Mouse (Mus musculus): ENCODE data around the gene Nlrc4. TPM values are rescaled to one million over a fixed set of nuclear protein-coding genes. Genes with fewer than 3 reads are reported as not detected.

Nlrc4 gene
- total RNA-seq, 2 experiments from 2014 or later: 0.08 TPM

DNA sequence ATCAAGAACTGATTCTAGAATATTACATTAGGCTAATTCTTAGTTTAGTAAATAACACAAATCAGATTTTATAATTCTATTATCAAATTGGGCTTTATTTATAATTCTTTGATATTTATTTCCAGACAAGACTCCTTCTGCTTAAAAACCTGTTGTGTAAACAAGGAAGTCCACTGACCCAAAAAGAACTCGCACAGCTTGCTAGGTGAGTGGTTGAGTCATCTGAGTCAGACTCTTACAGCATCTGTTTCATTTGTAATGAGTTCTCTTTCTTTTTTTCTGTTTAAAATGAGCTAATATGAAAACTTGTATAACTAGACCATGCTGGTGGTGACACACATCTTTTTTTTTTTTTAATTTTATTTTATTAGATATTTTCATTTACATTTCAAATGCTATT, 82.0 kb downstream of the Nlrc4 start:
- H3K4me3 ChIP-seq: no peak overlapping the region
- intact Hi-C loops (cut with DNase I): no loop called here
- no peak for TF ChIP-seq CTCF (IDR thresholded peaks at IDR 0.05)

More for the DNA sequence above, 82.0 kb downstream of the Nlrc4 start:
- no peak overlapping the region for H3K27ac ChIP-seq
- no peak for DNase-seq

Other genes with a start within 250 kb of the Nlrc4 start
- 10 to 100 TPM; 43.7 to 55.6 TPM for gene Memo1, start 163.6 kb downstream of the Nlrc4 start, total RNA-seq (2021)
- 10 to 100 TPM; 45.2 to 57.6 TPM for gene Dpy30, start 135.2 kb downstream of the Nlrc4 start, total RNA-seq (2021)
- 10 to 100 TPM; 47.5 to 47.9 TPM for gene Spast, start 120.2 kb downstream of the Nlrc4 start, total RNA-seq (2021)
- gene Slc30a6, start 63.5 kb downstream of the Nlrc4 start, total RNA-seq (2021): 1 to 10 TPM; 5.8 to 6.5 TPM
- gene Yipf4, start 30.4 kb upstream of the Nlrc4 start, total RNA-seq (2021): 10 to 100 TPM; 28.4 to 36.7 TPM
- 10 to 100 TPM; 61.3 to 62.4 TPM for gene Birc6, start 69.2 kb upstream of the Nlrc4 start, total RNA-seq (2021)